Mouse (Mus musculus) hindbrain, embryonic 14.5 days (tissue): ENCODE measurements around the gene Man1a2. TPM values are rescaled to one million over a fixed set of nuclear protein-coding genes. Genes with fewer than 3 reads are reported as not detected.

Source experiments
- ATAC-seq: fragments of 200-750 bp; cut with Nextera tagmentation; 2 replicates; pipeline ENCODE4 v1.8.0; 2017; ENCODE audit warnings: moderate number of reproducible peaks, mild to moderate bottlenecking, moderate TSS enrichment, moderate library complexity; ENCODE audit not compliant: low FRiP score
- DNase-seq: peaks from one replicate; pipeline ENCODE4 v3.0.0-alpha.2; 2015; ENCODE audit warnings: low spot score
- H3K27ac ChIP-seq: fragments of 300-500 bp; sonication (generic); 2 replicates; pipeline ENCODE4 v1.5.1; 2014; ENCODE audit warnings: mild to moderate bottlenecking, moderate library complexity
- H3K27me3 ChIP-seq: fragments of 300-500 bp; sonication (generic); 2 replicates; pipeline ENCODE4 v1.6.1; 2014; ENCODE audit warnings: mild to moderate bottlenecking, low read length, mixed read lengths; ENCODE audit not compliant: control insufficient read depth, insufficient read depth
- H3K36me3 ChIP-seq: fragments of 300-500 bp; sonication (generic); replicated peaks from 2 replicates; pipeline ENCODE4 v1.6.1; 2014; ENCODE audit not compliant: control insufficient read depth, insufficient read depth
- H3K4me1 ChIP-seq: fragments of 300-500 bp; sonication (generic); replicated peaks from 2 replicates; pipeline ENCODE4 v1.6.1; 2014; ENCODE audit warnings: antibody characterized with exemption, low read length, mixed read lengths; ENCODE audit not compliant: control insufficient read depth, insufficient read depth
- H3K4me2 ChIP-seq: fragments of 300-500 bp; sonication (generic); replicated peaks from 2 replicates; pipeline ENCODE4 v1.6.1; 2014; ENCODE audit warnings: mild to moderate bottlenecking, moderate library complexity
- H3K4me3 ChIP-seq: fragments of 300-500 bp; sonication (generic); replicated peaks from 2 replicates; pipeline ENCODE4 v1.5.1; 2014; ENCODE audit warnings: mild to moderate bottlenecking, low read length
- H3K9ac ChIP-seq: fragments of 300-500 bp; sonication (generic); 2 replicates; pipeline ENCODE4 v1.6.1; 2014
- H3K9me3 ChIP-seq: fragments of 300-500 bp; sonication (generic); 2 replicates; pipeline ENCODE4 v1.6.1; 2016; ENCODE audit warnings: low read length; ENCODE audit not compliant: control insufficient read depth
- WGBS: fragments of 180-500 bp; shearing (Covaris S2); extraction: QIAGEN DNeasy Blood & Tissue Kit; methylation state at CpG from one replicate; pipeline ENCODE4 v1.1.7; 2014; 5-methylcytosine and 5-hydroxymethylcytosine counted together
- polyA plus RNA-seq: library from polyadenylated mRNA; unstranded; fragments of >200 nt; fragmentation: Nextera tagmentation; extraction: Ambion mirVana; gene quantifications from 2 replicates; pipeline ENCODE4 v1.2.1, GENCODE M21; 2014

The Man1a2 gene
- polyA plus RNA-seq, 1 experiment from 2014 or later: 65.3 TPM

DNA sequence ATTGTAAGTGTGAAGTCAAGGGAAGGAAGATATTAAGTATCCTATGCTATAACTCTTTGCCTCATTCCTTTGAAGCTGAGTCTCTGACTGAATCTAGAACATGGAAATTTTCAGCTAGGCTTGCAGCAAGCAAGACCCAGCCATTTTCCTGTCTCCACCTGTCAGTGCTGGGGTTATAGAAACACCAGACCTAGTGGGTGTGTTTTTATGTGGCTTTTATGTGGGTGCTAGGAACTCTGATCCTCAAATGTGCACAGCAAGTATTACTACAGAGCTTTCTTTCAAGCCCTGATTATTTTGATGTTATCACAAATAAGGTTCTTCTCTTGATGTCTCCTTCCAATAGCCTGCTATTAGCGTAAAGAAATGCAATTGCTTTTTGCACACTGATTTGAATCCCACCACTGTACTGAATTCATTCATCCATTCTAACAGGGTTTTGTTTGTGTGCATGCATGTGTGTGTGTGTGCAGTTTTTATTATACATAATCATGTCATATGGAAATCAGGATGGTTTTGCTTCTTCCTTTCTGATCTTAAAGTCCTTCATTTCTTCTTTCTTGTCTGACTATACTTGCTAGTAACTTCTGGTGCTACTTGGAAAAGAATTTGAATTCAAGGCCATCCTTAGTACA, 102.5 kb downstream of the Man1a2 start:
- 81% methylated on average over 1 of the region's 1 CpGs for WGBS
- DNase-seq (no peak), ATAC-seq (no peak)
- no peak overlapping the region for H3K27ac ChIP-seq
- no peaks in the 10 kb centered on the region for H3K9me3 ChIP-seq
- no peak overlapping the region for H3K4me3 ChIP-seq
- no peaks in the 10 kb centered on the region for H3K4me1 ChIP-seq
- H3K9ac ChIP-seq: no peak overlapping the region
- H3K4me2 ChIP-seq: no peak overlapping the region
- H3K36me3 ChIP-seq: peaks cover 9% of the 10 kb centered on the region
- H3K27me3 ChIP-seq: no peaks in the 10 kb centered on the region

DNA sequence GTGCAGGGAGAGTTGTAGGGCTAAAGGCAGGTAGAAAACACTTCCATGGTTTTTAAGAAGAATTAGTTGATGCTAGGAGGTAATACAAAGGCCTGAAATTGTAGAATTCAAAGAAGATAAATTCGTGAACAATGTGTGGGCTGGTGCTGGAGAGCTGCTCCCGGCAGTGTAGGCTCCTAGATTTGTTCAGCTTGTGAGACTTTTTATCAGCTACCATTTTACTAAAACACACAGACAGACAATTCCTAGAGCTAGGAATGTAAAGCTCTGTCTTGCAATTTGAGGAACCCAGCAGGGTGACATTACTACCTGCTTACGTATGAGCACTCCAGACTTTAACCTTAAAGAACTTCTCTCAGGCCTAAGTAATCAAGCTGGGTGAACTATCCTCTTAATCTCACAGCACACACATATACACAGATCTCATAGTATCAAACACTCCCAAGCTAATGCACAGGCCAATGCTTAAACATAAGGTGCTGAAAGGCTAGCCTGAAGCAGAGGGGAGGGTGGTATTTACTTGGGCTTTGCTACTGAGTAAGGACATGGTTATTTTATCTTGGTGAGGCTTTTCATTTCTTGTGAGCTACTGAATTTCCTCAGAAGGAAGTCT, 112.6 kb downstream of the Man1a2 start:
- Histone ChIP-seq H3K27me3 (no peaks in the 10 kb centered on the region), H3K4me1 (no peaks in the 10 kb centered on the region), H3K9ac (no peak overlapping the region), H3K4me2 (no peak overlapping the region), H3K27ac (no peak overlapping the region), H3K36me3 (peaks cover 10% of the 10 kb centered on the region; the same call in 1 of the 2 replicates), H3K4me3 (no peak overlapping the region), H3K9me3 (no peaks in the 10 kb centered on the region)
- ATAC-seq (no peak), DNase-seq (no peak)
- WGBS: 84% methylated on average over 3 of the region's 3 CpGs

- Histone ChIP-seq H3K4me3 (no peak overlapping the region), H3K9me3 (no peaks in the 10 kb centered on the region), H3K4me1 (no peaks in the 10 kb centered on the region), H3K9ac (no peak overlapping the region), H3K27ac (no peak overlapping the region), H3K27me3 (no peaks in the 10 kb centered on the region), H3K36me3 (peaks cover 14% of the 10 kb centered on the region; the same call in 1 of the 2 replicates), H3K4me2 (no peak overlapping the region)
- WGBS: 87% methylated on average over 13 of the region's 13 CpGs
- ATAC-seq (no peak), DNase-seq (peak; percentile 45)
Observed at GRCm38 (mm10) chr3:100568443-100569390, 116.6 kb downstream of the Man1a2 start.

- ATAC-seq (no peak), DNase-seq (no peak)
- Histone ChIP-seq H3K4me2 (no peak overlapping the region), H3K27me3 (no peaks in the 10 kb centered on the region), H3K36me3 (peaks cover 22% of the 10 kb centered on the region; the same call in 1 of the 2 replicates), H3K27ac (no peak overlapping the region), H3K4me1 (no peaks in the 10 kb centered on the region), H3K4me3 (no peak overlapping the region), H3K9ac (no peak overlapping the region), H3K9me3 (no peaks in the 10 kb centered on the region)
- WGBS: 84% methylated on average over 2 of the region's 2 CpGs
Observed at GRCm38 (mm10) chr3:100563565-100563964, 121.7 kb downstream of the Man1a2 start.

- Histone ChIP-seq H3K27ac (no peak overlapping the region), H3K9me3 (no peaks in the 10 kb centered on the region), H3K4me1 (no peaks in the 10 kb centered on the region), H3K9ac (no peak overlapping the region), H3K4me2 (no peak overlapping the region), H3K36me3 (peaks cover 19% of the 10 kb centered on the region; the same call in 1 of the 2 replicates), H3K27me3 (no peaks in the 10 kb centered on the region), H3K4me3 (no peak overlapping the region)
- no peak for DNase-seq
- WGBS: 95% methylated on average over 7 of the region's 7 CpGs
- no peak for ATAC-seq
Observed at GRCm38 (mm10) chr3:100562455-100562854, 122.8 kb downstream of the Man1a2 start.

DNA sequence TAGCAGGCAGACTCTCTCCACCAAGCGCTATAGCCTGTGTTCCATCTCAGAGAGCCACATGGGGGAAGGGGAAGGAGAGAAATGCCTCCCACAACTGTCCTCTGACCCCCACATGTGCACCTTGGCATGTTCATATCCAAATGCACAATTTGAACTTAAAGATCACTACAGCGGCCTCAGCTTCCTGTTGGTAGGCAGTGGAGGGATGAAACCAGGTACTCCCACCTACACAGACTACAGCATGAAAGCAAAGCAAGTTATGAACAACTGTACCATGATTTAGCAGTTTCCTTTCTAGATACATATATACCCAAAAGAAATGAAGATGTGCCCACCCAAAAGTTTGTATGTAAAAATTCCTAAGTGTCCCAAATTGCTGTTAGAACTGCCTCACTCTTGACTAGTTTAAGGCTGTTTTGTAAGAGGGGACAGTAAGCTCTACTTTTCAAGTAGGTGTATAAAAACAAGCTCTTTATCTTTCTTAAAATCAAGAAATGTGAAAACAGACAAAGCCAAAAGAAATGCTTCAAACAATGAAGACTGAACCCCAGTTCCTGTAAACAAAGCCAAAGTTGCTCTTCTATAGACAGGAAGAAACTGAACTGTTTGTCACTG, 123.6 kb downstream of the Man1a2 start:
- Histone ChIP-seq H3K9ac (no peak overlapping the region), H3K4me3 (no peak overlapping the region), H3K27me3 (no peaks in the 10 kb centered on the region), H3K4me1 (no peaks in the 10 kb centered on the region), H3K27ac (no peak overlapping the region), H3K4me2 (no peak overlapping the region), H3K36me3 (peaks cover 17% of the 10 kb centered on the region; the same call in 1 of the 2 replicates), H3K9me3 (no peaks in the 10 kb centered on the region)
- no peak for ATAC-seq
- 98% methylated on average over 2 of the region's 2 CpGs for WGBS
- no peak for DNase-seq

DNA sequence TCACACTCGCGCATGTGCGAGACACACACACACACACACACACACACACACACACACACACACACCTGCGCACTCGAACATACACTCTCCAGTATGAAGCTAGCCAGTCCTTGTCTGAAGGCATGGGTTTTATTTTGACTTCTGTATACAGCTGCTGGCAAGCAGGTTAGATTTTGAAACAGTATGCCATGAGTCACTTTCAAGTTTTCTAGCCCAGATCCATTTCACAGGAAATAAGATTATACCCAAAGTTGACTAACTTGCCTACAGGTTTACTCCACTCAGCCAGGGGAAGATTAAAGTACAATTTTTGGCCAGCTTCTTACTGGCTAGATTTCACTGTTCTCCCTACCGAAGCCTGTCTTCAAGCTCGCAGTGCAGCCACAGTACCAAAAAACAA, 125.9 kb downstream of the Man1a2 start:
- H3K4me1 ChIP-seq: no peaks in the 10 kb centered on the region
- H3K9ac ChIP-seq: no peak overlapping the region
- peaks cover 9% of the 10 kb centered on the region; the same call in 1 of the 2 replicates for H3K36me3 ChIP-seq
- no peaks in the 10 kb centered on the region for H3K9me3 ChIP-seq
- H3K27me3 ChIP-seq: no peaks in the 10 kb centered on the region
- no peak for ATAC-seq
- H3K27ac ChIP-seq: no peak overlapping the region
- H3K4me3 ChIP-seq: no peak overlapping the region
- H3K4me2 ChIP-seq: no peak overlapping the region
- 95% methylated on average over 7 of the region's 7 CpGs for WGBS
- DNase-seq: no peak

DNA sequence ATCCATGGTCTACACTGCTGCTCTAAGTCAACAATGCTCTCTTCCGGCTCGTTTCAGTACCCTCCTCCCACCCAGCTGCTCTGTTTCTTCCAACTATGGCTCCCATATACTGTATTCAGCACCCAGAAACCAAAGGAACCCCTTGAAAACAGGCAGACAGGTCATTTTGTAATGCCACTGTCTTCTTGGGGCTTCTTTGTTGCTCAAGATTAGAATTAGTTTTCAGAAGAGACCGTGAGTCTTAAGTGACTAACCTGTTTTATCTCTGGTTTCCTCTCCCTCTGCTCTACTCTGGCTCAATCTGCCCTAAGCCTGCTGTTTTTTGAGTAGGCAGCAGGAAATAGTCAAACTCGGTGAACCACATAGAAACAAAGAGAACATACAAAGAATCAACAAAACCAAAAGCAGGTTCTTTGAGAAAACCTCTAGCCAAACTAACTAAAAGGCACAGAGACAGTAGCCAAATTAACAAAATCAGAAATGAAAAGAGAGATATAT, 127.0 kb downstream of the Man1a2 start:
- Histone ChIP-seq H3K27me3 (no peaks in the 10 kb centered on the region), H3K4me3 (no peak overlapping the region), H3K27ac (no peak overlapping the region), H3K4me2 (no peak overlapping the region), H3K36me3 (peaks cover 8% of the 10 kb centered on the region; the same call in 1 of the 2 replicates), H3K4me1 (no peaks in the 10 kb centered on the region), H3K9me3 (no peaks in the 10 kb centered on the region), H3K9ac (no peak overlapping the region)
- 78% methylated on average over 4 of the region's 4 CpGs for WGBS
- DNase-seq: no peak
- ATAC-seq: no peak

GRCm38 (mm10) chr3:100554843-100555242, 130.5 kb downstream of the Man1a2 start:
- Histone ChIP-seq H3K9ac (no peak overlapping the region), H3K4me1 (no peaks in the 10 kb centered on the region), H3K36me3 (no peaks in the 10 kb centered on the region), H3K9me3 (no peaks in the 10 kb centered on the region), H3K4me2 (no peak overlapping the region), H3K27ac (no peak overlapping the region), H3K4me3 (no peak overlapping the region), H3K27me3 (no peaks in the 10 kb centered on the region)
- WGBS: 47% methylated on average over 5 of the region's 5 CpGs
- ATAC-seq: no peak
- peak; percentile 58 for DNase-seq
